Mouse (Mus musculus) ES-E14 (cell line): ENCODE measurements around the gene Stard7.
"Not testable (repeated sequence)": the region's sequence is repeated elsewhere in the genome, so short reads cannot be mapped to it uniquely, and the experiment has no call there.

Source experiments
- CHD2 ChIP-seq: IDR thresholded peaks from 2 replicates; pipeline ENCODE4 v1.6.1; 2014; ENCODE audit warnings: mild to moderate bottlenecking, low read depth, low read length, inconsistent platforms
- HCFC1 ChIP-seq: IDR thresholded peaks from 2 replicates; pipeline ENCODE4 v1.6.1; 2012; ENCODE audit warnings: low read length, inconsistent platforms, borderline replicate concordance; ENCODE audit not compliant: insufficient read depth
- MAFK ChIP-seq: IDR thresholded peaks from 2 replicates; pipeline ENCODE4 v1.6.1; 2014; ENCODE audit warnings: mild to moderate bottlenecking, low read depth, low read length, inconsistent platforms; ENCODE audit not compliant: insufficient read depth
- ZNF384 ChIP-seq: IDR thresholded peaks from 2 replicates; pipeline ENCODE4 v1.6.1; 2012; ENCODE audit warnings: low read depth, low read length, inconsistent platforms

- not testable (repeated sequence) for TF ChIP-seq MAFK, CHD2, ZNF384, HCFC1
Measured at GRCm38 (mm10) chr2:127304192-127304591, 34.2 kb downstream of the Stard7 start.
